Mouse (Mus musculus) adrenal gland (tissue): ENCODE data around the gene Kmt2b.

Experiments used
- intact Hi-C: fragments of 180-260 bp; cut with DNase I; formaldehyde crosslinking; loops from one replicate; pipeline ENCODE4 v1.15.1; 2025
- microRNA-seq, 2 experiments: library from miRNA; unstranded; fragments of <30 nt; microRNA quantifications; one replicate each; pipeline ENCODE4; 2019

Gene Kmt2b

GRCm38 (mm10) chr7:30549880-30550279 lies 38.6 kb downstream of the Kmt2b start:
- intact Hi-C loops, result no loop called here

GRCm38 (mm10) chr7:30544327-30544726 lies 44.2 kb downstream of the Kmt2b start:
- intact Hi-C loops, result no loop called here

- intact Hi-C loops, result no loop called here
Measured at GRCm38 (mm10) chr7:30540572-30540971, 48.0 kb downstream of the Kmt2b start.

GRCm38 (mm10) chr7:30534633-30535577 lies 53.6 kb downstream of the Kmt2b start, which contains the start of gene Arhgap33:
Gene Arhgap33 (minus strand): TSS chr7:30535060.
- intact Hi-C loops, result no loop called here

GRCm38 (mm10) chr7:30533941-30534632 lies 54.4 kb downstream of the Kmt2b start:
- intact Hi-C loops, result no loop called here

GRCm38 (mm10) chr7:30532931-30533330 lies 55.6 kb downstream of the Kmt2b start:
- intact Hi-C loops, result no loop called here

- intact Hi-C loops, result no loop called here
Measured at GRCm38 (mm10) chr7:30531291-30531815, 57.2 kb downstream of the Kmt2b start.

- intact Hi-C loops, result no loop called here
Measured at GRCm38 (mm10) chr7:30526981-30527380, 61.5 kb downstream of the Kmt2b start.

- intact Hi-C loops, result no loop called here
Measured at GRCm38 (mm10) chr7:30526399-30526798, 62.1 kb downstream of the Kmt2b start.

GRCm38 (mm10) chr7:30525954-30526353 lies 62.6 kb downstream of the Kmt2b start:
- intact Hi-C loops, result no loop called here

- intact Hi-C loops, result no loop called here
Measured at GRCm38 (mm10) chr7:30524487-30524886, 64.0 kb downstream of the Kmt2b start.

- intact Hi-C loops, result no loop called here
Measured at GRCm38 (mm10) chr7:30522871-30523270, 65.7 kb downstream of the Kmt2b start.

GRCm38 (mm10) chr7:30520856-30521255 lies 67.7 kb downstream of the Kmt2b start:
- intact Hi-C loops, result no loop called here

GRCm38 (mm10) chr7:30520396-30520795 lies 68.1 kb downstream of the Kmt2b start:
- intact Hi-C loops, result no loop called here

Small RNAs within 50 kb of the gene (microRNA-seq; reads per million reads assigned to microRNA genes)
- gene Gm38670 (0.80 to 1.4 reads per million in 2 experiments), gene Mir3569 (0 to 0.37 reads per million in 2 experiments)
